Mouse (Mus musculus): ENCODE measurements around the gene Olfr403. TPM values are rescaled to one million over a fixed set of nuclear protein-coding genes. Genes with fewer than 3 reads are reported as not detected.
"Not testable (repeated sequence)": the region's sequence is repeated elsewhere in the genome, so short reads cannot be mapped to it uniquely, and the experiment has no call there.

The Olfr403 gene
- not detected in 2 replicates for polyA plus RNA-seq (2016; fragmentation: Nextera tagmentation; extraction: Ambion mirVana)

- Histone ChIP-seq H3K36me3 (no peaks in the 10 kb centered on the region), H3K27ac (no peak within 1 kb of the TSS), H3K4me3 (no peak within 1 kb of the TSS), H3K4me2 (replicated peaks) (no peak within 1 kb of the TSS), H3K9ac (no peak within 1 kb of the TSS), H3K27me3 (no peaks in the 10 kb centered on the region), H3K4me1 (no peaks in the 10 kb centered on the region), H3K9me3 (0 out of 2 replicates have a peak, but pooled peaks cover 4% of the 10 kb centered on the region)
- no peak for ATAC-seq (ENCODE audit: insufficient number of reproducible peaks, insufficient read depth, low FRiP score, low TSS enrichment)
These were observed at the start of gene Olfr403 for GRCm38 (mm10) chr11:74185949-74186348. TSS of gene Olfr403 (plus strand) at chr11:74186249.

- not testable (repeated sequence) for H3K4me2 ChIP-seq (replicated peaks); H3K4me1 ChIP-seq; H3K9ac ChIP-seq; ATAC-seq (ENCODE audit: insufficient number of reproducible peaks, insufficient read depth, low FRiP score, low TSS enrichment); H3K36me3 ChIP-seq; H3K27ac ChIP-seq; H3K27me3 ChIP-seq; H3K9me3 ChIP-seq; H3K4me3 ChIP-seq
- 33% methylated on average over 1 of the region's 1 CpGs for WGBS
These were observed 46.0 kb upstream of the Olfr403 start for GRCm38 (mm10) chr11:74140001-74140400.

GRCm38 (mm10) chr11:74145866-74146265 is 40.2 kb upstream of the Olfr403 start:
- Histone ChIP-seq H3K9me3 (peaks cover 26% of the 10 kb centered on the region), H3K36me3 (no peaks in the 10 kb centered on the region), H3K4me2 (replicated peaks) (no peak overlapping the region), H3K27ac (no peak overlapping the region), H3K4me3 (no peak overlapping the region), H3K27me3 (no peaks in the 10 kb centered on the region), H3K9ac (no peak overlapping the region), H3K4me1 (no peaks in the 10 kb centered on the region)
- no peak for ATAC-seq (ENCODE audit: insufficient number of reproducible peaks, insufficient read depth, low FRiP score, low TSS enrichment)

- no peak within 1 kb of the TSS for H3K4me3 ChIP-seq
- no peak within 1 kb of the TSS for H3K9ac ChIP-seq
- no peak for ATAC-seq (ENCODE audit: insufficient number of reproducible peaks, insufficient read depth, low FRiP score, low TSS enrichment)
- H3K4me1 ChIP-seq: no peaks in the 10 kb centered on the region
- no peak within 1 kb of the TSS for H3K27ac ChIP-seq
- no peaks in the 10 kb centered on the region for H3K27me3 ChIP-seq
- H3K4me2 ChIP-seq (replicated peaks): no peak within 1 kb of the TSS
- peaks cover 9% of the 10 kb centered on the region; the same call in 1 of the 2 replicates for H3K9me3 ChIP-seq
- WGBS: 59% methylated on average over 3 of the region's 3 CpGs
- H3K36me3 ChIP-seq: no peaks in the 10 kb centered on the region
These were observed 32.8 kb upstream of the Olfr403 start, which contains the start of gene Olfr402 for GRCm38 (mm10) chr11:74153229-74153628. TSS of gene Olfr402 (plus strand) at chr11:74153529.

GRCm38 (mm10) chr11:74168771-74169170 is 17.3 kb upstream of the Olfr403 start:
- Histone ChIP-seq H3K9me3 (peaks cover 2% of the 10 kb centered on the region; the same call in 1 of the 2 replicates), H3K4me3 (no peak overlapping the region), H3K27me3 (no peaks in the 10 kb centered on the region), H3K4me1 (no peaks in the 10 kb centered on the region), H3K4me2 (replicated peaks) (no peak overlapping the region), H3K27ac (no peak overlapping the region), H3K36me3 (no peaks in the 10 kb centered on the region), H3K9ac (no peak overlapping the region)
- ATAC-seq (ENCODE audit: insufficient number of reproducible peaks, insufficient read depth, low FRiP score, low TSS enrichment): no peak

DNA sequence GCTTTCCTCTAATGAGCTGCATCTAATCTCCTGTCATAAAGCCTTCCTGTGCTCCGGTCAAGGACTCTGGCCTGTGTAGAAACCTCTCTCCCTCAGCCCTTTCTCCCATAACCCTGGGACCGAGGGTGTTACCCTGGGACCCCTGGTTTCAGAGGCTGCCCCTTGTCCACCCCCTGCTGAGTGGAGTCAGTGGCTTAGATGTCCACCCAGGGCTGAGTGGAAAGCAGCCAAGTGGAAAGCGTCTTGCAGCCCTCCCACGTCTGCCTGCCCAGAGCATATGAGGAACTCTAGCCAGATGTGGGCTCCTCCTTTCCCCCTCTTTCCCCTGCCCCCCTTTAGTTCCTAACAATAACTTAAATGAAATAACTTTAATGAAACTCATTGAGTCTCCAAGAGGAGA is 2.9 kb upstream of the Olfr403 start:
- Histone ChIP-seq H3K27me3 (no peaks in the 10 kb centered on the region), H3K9me3 (0 out of 2 replicates have a peak, but pooled peaks cover 4% of the 10 kb centered on the region), H3K9ac (no peak overlapping the region), H3K4me3 (no peak overlapping the region), H3K4me2 (replicated peaks) (no peak overlapping the region), H3K36me3 (no peaks in the 10 kb centered on the region), H3K27ac (no peak overlapping the region), H3K4me1 (no peaks in the 10 kb centered on the region)
- WGBS: 78% methylated on average over 4 of the region's 4 CpGs
- ATAC-seq (ENCODE audit: insufficient number of reproducible peaks, insufficient read depth, low FRiP score, low TSS enrichment): no peak

DNA sequence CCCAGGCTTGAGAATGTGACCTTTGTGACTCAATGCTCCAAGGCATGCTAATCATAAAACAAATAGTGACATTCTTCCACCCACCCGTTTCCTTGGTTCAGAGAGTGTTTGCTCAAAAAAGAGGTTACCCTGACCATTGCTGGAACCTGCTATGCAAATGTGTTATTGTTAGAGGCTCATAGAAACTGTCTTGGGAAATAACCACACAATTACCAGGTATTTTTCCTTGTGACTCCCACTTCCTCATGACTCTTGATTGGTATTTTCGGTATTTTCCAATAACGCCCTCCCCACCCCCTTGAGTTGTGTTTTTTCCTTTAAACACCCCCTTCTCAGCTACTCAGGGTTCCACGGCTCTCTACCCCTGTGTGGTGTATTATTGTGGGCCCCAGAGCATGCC is 2.3 kb upstream of the Olfr403 start:
- Histone ChIP-seq H3K27ac (no peak overlapping the region), H3K36me3 (no peaks in the 10 kb centered on the region), H3K9ac (no peak overlapping the region), H3K4me1 (no peaks in the 10 kb centered on the region), H3K4me3 (no peak overlapping the region), H3K4me2 (replicated peaks) (no peak overlapping the region), H3K27me3 (no peaks in the 10 kb centered on the region), H3K9me3 (0 out of 2 replicates have a peak, but pooled peaks cover 4% of the 10 kb centered on the region)
- 75% methylated on average over 4 of the region's 4 CpGs for WGBS
- no peak for ATAC-seq (ENCODE audit: insufficient number of reproducible peaks, insufficient read depth, low FRiP score, low TSS enrichment)

- no peak within 1 kb of the TSS for H3K4me3 ChIP-seq
- no peak for ATAC-seq (ENCODE audit: insufficient number of reproducible peaks, insufficient read depth, low FRiP score, low TSS enrichment)
- no peak within 1 kb of the TSS for H3K27ac ChIP-seq
- no peaks in the 10 kb centered on the region for H3K9me3 ChIP-seq
- no peaks in the 10 kb centered on the region for H3K36me3 ChIP-seq
- 62% methylated on average over 1 of the region's 1 CpGs for WGBS
- H3K27me3 ChIP-seq: no peaks in the 10 kb centered on the region
- no peak within 1 kb of the TSS for H3K9ac ChIP-seq
- no peaks in the 10 kb centered on the region for H3K4me1 ChIP-seq
- no peak within 1 kb of the TSS for H3K4me2 ChIP-seq (replicated peaks)
These were observed 25.2 kb downstream of the Olfr403 start, which contains the start of gene Olfr43 for GRCm38 (mm10) chr11:74211279-74211678. TSS of gene Olfr43 (minus strand) at chr11:74211379.

GRCm38 (mm10) chr11:74241201-74241600 is 55.2 kb downstream of the Olfr403 start:
- ATAC-seq (ENCODE audit: insufficient number of reproducible peaks, insufficient read depth, low FRiP score, low TSS enrichment): no peak
- Histone ChIP-seq H3K9ac (no peak overlapping the region), H3K27me3 (no peaks in the 10 kb centered on the region), H3K9me3 (peaks cover 6% of the 10 kb centered on the region), H3K27ac (no peak overlapping the region), H3K4me2 (replicated peaks) (no peak overlapping the region), H3K4me1 (no peaks in the 10 kb centered on the region), H3K4me3 (no peak overlapping the region), H3K36me3 (no peaks in the 10 kb centered on the region)
- 93% methylated on average over 3 of the region's 3 CpGs for WGBS

Other genes starting within 250 kb of the Olfr403 start
- 0.06 TPM in 1 of 2 replicates, not detected in the other for gene Olfr23, start 249.6 kb upstream of the Olfr403 start, polyA plus RNA-seq (2016; fragmentation: Nextera tagmentation; extraction: Ambion mirVana)
- gene Olfr397, start 225.4 kb upstream of the Olfr403 start, polyA plus RNA-seq (2016; fragmentation: Nextera tagmentation; extraction: Ambion mirVana): not detected in 2 replicates
- gene Olfr398, start 195.8 kb upstream of the Olfr403 start, polyA plus RNA-seq (2016; fragmentation: Nextera tagmentation; extraction: Ambion mirVana): not detected in 2 replicates
- gene Olfr139, start 129.7 kb upstream of the Olfr403 start, polyA plus RNA-seq (2016; fragmentation: Nextera tagmentation; extraction: Ambion mirVana): not detected in 2 replicates
- gene Olfr399, start 129.6 kb upstream of the Olfr403 start, polyA plus RNA-seq (2016; fragmentation: Nextera tagmentation; extraction: Ambion mirVana): not detected in 2 replicates
- not detected in 2 replicates for gene Zfp616, start 116.3 kb upstream of the Olfr403 start, polyA plus RNA-seq (2016; fragmentation: Nextera tagmentation; extraction: Ambion mirVana)
- gene Olfr401, start 72.5 kb upstream of the Olfr403 start, polyA plus RNA-seq (2016; fragmentation: Nextera tagmentation; extraction: Ambion mirVana): not detected in 2 replicates
- not detected in 2 replicates for gene Olfr402, start 32.7 kb upstream of the Olfr403 start, polyA plus RNA-seq (2016; fragmentation: Nextera tagmentation; extraction: Ambion mirVana)
- gene Olfr43, start 25.1 kb downstream of the Olfr403 start, polyA plus RNA-seq (2016; fragmentation: Nextera tagmentation; extraction: Ambion mirVana): not detected in 2 replicates
- gene Olfr406, start 73.6 kb downstream of the Olfr403 start, polyA plus RNA-seq (2016; fragmentation: Nextera tagmentation; extraction: Ambion mirVana): not detected in 2 replicates
- not detected in 2 replicates for gene Olfr59, start 97.5 kb downstream of the Olfr403 start, polyA plus RNA-seq (2016; fragmentation: Nextera tagmentation; extraction: Ambion mirVana)
- gene Olfr410, start 151.8 kb downstream of the Olfr403 start, polyA plus RNA-seq (2016; fragmentation: Nextera tagmentation; extraction: Ambion mirVana): 0.05 TPM in 1 of 2 replicates, not detected in the other
- not detected in 2 replicates for gene Olfr411, start 166.4 kb downstream of the Olfr403 start, polyA plus RNA-seq (2016; fragmentation: Nextera tagmentation; extraction: Ambion mirVana)
- not detected in 2 replicates for gene Olfr412, start 175.8 kb downstream of the Olfr403 start, polyA plus RNA-seq (2016; fragmentation: Nextera tagmentation; extraction: Ambion mirVana)